In genomic region chr14:104538108-104538866, GRCm38 (mm10) we compare ENCODE assay signal across 13 mouse cellular contexts. TPM values are rescaled to one million over a fixed set of nuclear protein-coding genes. Genes with fewer than 3 reads are reported as not detected.
DNase-seq lines count a peak whose midpoint lies in the region; ATAC-seq lines count a peak whose summit lies in the region.
"Had no signal": no experiment of that assay in that cellular context is flagged by ENCODE, and none has a peak within 500 bp of the region (broad histone marks: within the 10 kb centered on the region; RNA-seq: fewer than 3 reads in every experiment).

No protein-coding gene starts in this region.

- no peak overlapping the region for H3K9ac ChIP-seq in forebrain, embryonic 16.5 days (replicated peaks; ENCODE audit: low read depth, low read length)
- no peak overlapping the region for H3K9ac ChIP-seq in neural tube, embryonic 13.5 days
- H3K9ac ChIP-seq in liver, embryonic 11.5 days (ENCODE audit: low read depth, low read length), result no peak overlapping the region

- no peaks in the 10 kb centered on the region for H3K27me3 ChIP-seq in forebrain, embryonic 16.5 days (replicated peaks; ENCODE audit: control insufficient read depth, insufficient read depth, low read length)
- H3K27me3 ChIP-seq in neural tube, embryonic 13.5 days, result peaks cover 6% of the 10 kb centered on the region
- H3K27me3 ChIP-seq in liver, embryonic 11.5 days (replicated peaks; ENCODE audit: control insufficient read depth, insufficient read depth, low read length), result no peaks in the 10 kb centered on the region

- ATAC-seq in forebrain, embryonic 16.5 days, result peak; percentile 85
- ATAC-seq in neural tube, embryonic 13.5 days (ENCODE audit: low read depth), result peak; percentile 59
- no peak for ATAC-seq in liver, embryonic 11.5 days (replicated peaks; ENCODE audit: low FRiP score)
- ATAC-seq: inflammation-experienced regulatory T-cells, adult 6 months had no signal

- peak; percentile 22 for DNase-seq in left cerebral cortex, postnatal 4 days
- DNase-seq in left cerebral cortex, postnatal 25 days (ENCODE audit: low spot score in 2 of 2), result no peak
- peak; percentile 41 for DNase-seq in cerebellum, adult 11-12 months
- DNase-seq in urinary bladder, adult 2 months (ENCODE audit: low spot score), result no peak
- DNase-seq in liver, embryonic 11.5 days (ENCODE audit: low spot score), result no peak
- DNase-seq: adrenal gland, postnatal 10 days; gastrocnemius, postnatal 25 days; right cerebral cortex, postnatal 4 days had no signal

- no peak overlapping the region for H3K4me3 ChIP-seq in forebrain, embryonic 16.5 days (replicated peaks; ENCODE audit: low read length)
- H3K4me3 ChIP-seq in neural tube, embryonic 13.5 days, result no peak overlapping the region
- no peak overlapping the region for H3K4me3 ChIP-seq in liver, embryonic 11.5 days (ENCODE audit: low read depth, low read length)
- H3K4me3 ChIP-seq: megakaryocyte, embryonic 14.5 days had no signal

- H3K36me3 ChIP-seq in forebrain, embryonic 16.5 days (ENCODE audit: control insufficient read depth, insufficient read depth), result no peaks in the 10 kb centered on the region
- no peaks in the 10 kb centered on the region for H3K36me3 ChIP-seq in neural tube, embryonic 13.5 days
- H3K36me3 ChIP-seq in liver, embryonic 11.5 days (ENCODE audit: control insufficient read depth, insufficient read depth, low read length), result no peaks in the 10 kb centered on the region

- peak overlapping the region; percentile 59 for H3K27ac ChIP-seq in forebrain, embryonic 16.5 days (ENCODE audit: low read length)
- peak overlapping the region; percentile 46; the same call in 1 of the 2 replicates for H3K27ac ChIP-seq in neural tube, embryonic 13.5 days (replicated peaks)
- H3K27ac ChIP-seq in liver, embryonic 11.5 days (ENCODE audit: low read depth, low read length), result no peak overlapping the region
- H3K27ac ChIP-seq: kidney, postnatal 0 days had no signal

- WGBS in forebrain, embryonic 16.5 days, result 54% methylated on average over 10 of the region's 10 CpGs
- 51% methylated on average over 10 of the region's 10 CpGs for WGBS in neural tube, embryonic 13.5 days
- 82% methylated on average over 10 of the region's 10 CpGs for WGBS in liver, embryonic 11.5 days

- H3K4me2 ChIP-seq in forebrain, embryonic 16.5 days (ENCODE audit: low read length), result peak overlapping the region; percentile 18
- 0 out of 2 replicates have a peak overlapping the region, but pooled peaks have one; percentile 3 for H3K4me2 ChIP-seq in neural tube, embryonic 13.5 days
- no peak overlapping the region for H3K4me2 ChIP-seq in liver, embryonic 11.5 days

- peaks cover 16% of the 10 kb centered on the region for H3K4me1 ChIP-seq in forebrain, embryonic 16.5 days (replicated peaks; ENCODE audit: control insufficient read depth, insufficient read depth, low read length)
- peaks cover 30% of the 10 kb centered on the region for H3K4me1 ChIP-seq in neural tube, embryonic 13.5 days (replicated peaks)
- H3K4me1 ChIP-seq in liver, embryonic 11.5 days (replicated peaks; ENCODE audit: control insufficient read depth, insufficient read depth, low read length), result no peaks in the 10 kb centered on the region
- H3K4me1 ChIP-seq: megakaryocyte, embryonic 14.5 days had no signal

- no peaks in the 10 kb centered on the region for H3K9me3 ChIP-seq in forebrain, embryonic 16.5 days (ENCODE audit: control insufficient read depth, low read length)
- H3K9me3 ChIP-seq in neural tube, embryonic 13.5 days, result no peaks in the 10 kb centered on the region
- H3K9me3 ChIP-seq in liver, embryonic 11.5 days (ENCODE audit: control insufficient read depth, low read length), result no peaks in the 10 kb centered on the region
- H3K9me3 ChIP-seq: megakaryocyte, embryonic 14.5 days had no signal

- intact Hi-C loops in left cerebral cortex, postnatal 4 days (cut with DNase I), result no loop called here
- intact Hi-C loops in left cerebral cortex, postnatal 25 days (cut with DNase I), result no loop called here

RNA-seq across cellular contexts. Expression of gene Rnf219, which starts 15.8 kb away (rescaled TPM):
- 10 to 100 TPM; 22.6 to 24.1 TPM for total RNA-seq in left cerebral cortex, postnatal 4 days (2021)
- total RNA-seq in left cerebral cortex, postnatal 25 days (2021), result 10 to 100 TPM; 16.0 to 19.8 TPM
- 31.5 TPM in 2 replicates for polyA plus RNA-seq in forebrain, embryonic 16.5 days (2015; fragmentation: Nextera tagmentation; extraction: Ambion mirVana)
- 29.5 and 33.8 TPM in 2 replicates for polyA plus RNA-seq in neural tube, embryonic 13.5 days (2015; fragmentation: Nextera tagmentation; extraction: Ambion mirVana)
- 5.8 and 5.9 TPM in 2 replicates for polyA plus RNA-seq in urinary bladder, adult 2 months (2012; rRNA removed)
- 19.0 and 20.0 TPM in 2 replicates for polyA plus RNA-seq in liver, embryonic 11.5 days (2014; fragmentation: Nextera tagmentation; extraction: Ambion mirVana)

Comparison
In these comparisons a context has a peak if more than half of its experiments do, and no peak if none do; other contexts are left out.
1. DNase-seq: peak in left cerebral cortex, postnatal 4 days (single experiment) and cerebellum, adult 11-12 months (single experiment); none in left cerebral cortex, postnatal 25 days (0 of 2), urinary bladder, adult 2 months (single experiment) and liver, embryonic 11.5 days (single experiment).